Mouse (Mus musculus) heart, postnatal 0 days (tissue): ENCODE data around the gene Gcnt3. TPM values are rescaled to one million over a fixed set of nuclear protein-coding genes. Genes with fewer than 3 reads are reported as not detected.

Experiments used
- ATAC-seq: fragments of 200-750 bp; cut with Nextera tagmentation; 2 replicates; pipeline ENCODE4 v1.8.0; 2017; ENCODE audit warnings: low read depth, moderate number of reproducible peaks, moderate library complexity; ENCODE audit not compliant: insufficient read depth
- DNase-seq: peaks from one replicate; pipeline ENCODE4 v3.0.0-alpha.2; 2016; ENCODE audit warnings: low spot score
- H3K27ac ChIP-seq: fragments of 300-500 bp; sonication (generic); 2 replicates; pipeline ENCODE4 v1.5.1; 2014; ENCODE audit warnings: low read depth, mild to moderate bottlenecking
- H3K27me3 ChIP-seq: fragments of 300-500 bp; sonication (generic); 2 replicates; pipeline ENCODE4 v1.6.1; 2014; ENCODE audit warnings: low read length, mixed read lengths; ENCODE audit not compliant: control insufficient read depth, insufficient read depth
- H3K36me3 ChIP-seq: fragments of 300-500 bp; sonication (generic); replicated peaks from 2 replicates; pipeline ENCODE4 v1.6.1; 2014; ENCODE audit warnings: low read length, mixed read lengths; ENCODE audit not compliant: control insufficient read depth, insufficient read depth
- H3K4me1 ChIP-seq: fragments of 300-500 bp; sonication (generic); 2 replicates; pipeline ENCODE4 v1.6.1; 2014; ENCODE audit warnings: antibody characterized with exemption; ENCODE audit not compliant: control insufficient read depth, insufficient read depth
- H3K4me2 ChIP-seq: fragments of 300-500 bp; sonication (generic); 2 replicates; pipeline ENCODE4 v1.6.1; 2014; ENCODE audit warnings: low read depth, mild to moderate bottlenecking, low read length, moderate library complexity
- H3K4me3 ChIP-seq: fragments of 300-500 bp; sonication (generic); 2 replicates; pipeline ENCODE4 v1.5.1; 2014; ENCODE audit warnings: low read depth, low read length
- H3K9ac ChIP-seq: fragments of 300-500 bp; sonication (generic); replicated peaks from 2 replicates; pipeline ENCODE4 v1.6.1; 2014; ENCODE audit warnings: low read depth, low read length, mixed read lengths
- H3K9me3 ChIP-seq: fragments of 300-500 bp; sonication (generic); replicated peaks from 2 replicates; pipeline ENCODE4 v1.6.1; 2016; ENCODE audit warnings: low read length; ENCODE audit not compliant: control insufficient read depth
- CTCF ChIP-seq: IDR thresholded peaks from 2 replicates; pipeline ENCODE4 v1.5.1; 2016; ENCODE audit warnings: antibody characterized with exemption, control low read depth, low read depth
- EP300 ChIP-seq: IDR thresholded peaks from 2 replicates; pipeline ENCODE4 v1.6.1; 2016; ENCODE audit warnings: antibody characterized with exemption, low read depth
- WGBS: fragments of 180-500 bp; shearing (Covaris S2); extraction: QIAGEN DNeasy Blood & Tissue Kit; methylation state at CpG from one replicate; pipeline ENCODE4 v1.1.7; 2014; 5-methylcytosine and 5-hydroxymethylcytosine counted together
- polyA plus RNA-seq: library from polyadenylated mRNA; unstranded; fragments of >200 nt; fragmentation: Nextera tagmentation; extraction: Ambion mirVana; gene quantifications from 2 replicates; pipeline ENCODE4 v1.2.1, GENCODE M21; 2015
- total RNA-seq: library from RNA; depleted of rRNA; stranded (reverse); fragments of >200 nt; gene quantifications from 2 replicates; pipeline ENCODE4 v1.2.3, GENCODE M21; 2014; ENCODE audit warnings: low replicate concordance; rRNA removed

The Gcnt3 gene
- not detected in 2 replicates for total RNA-seq
- polyA plus RNA-seq, result 0.04 TPM in 1 of 2 replicates, not detected in the other

DNA sequence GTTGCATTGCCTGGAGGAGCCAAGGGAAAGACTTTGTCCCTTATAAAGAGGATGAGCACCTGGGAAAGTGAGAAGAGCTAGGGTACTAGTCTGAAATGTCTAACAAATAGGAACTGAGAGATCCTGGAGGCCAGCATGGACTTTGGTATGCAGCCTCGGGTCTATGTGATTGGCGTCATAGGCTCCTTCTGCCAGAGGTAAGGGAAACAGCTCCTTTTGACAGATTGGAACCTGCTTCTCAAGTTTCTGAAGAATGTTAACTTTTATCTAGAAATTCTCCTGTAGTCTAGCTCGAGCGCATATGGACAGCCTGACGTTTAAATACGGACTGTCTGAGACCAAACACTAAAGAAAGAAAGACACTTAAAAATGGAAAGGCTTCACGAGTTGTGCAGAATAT lies at the start of gene Gcnt3:
TSS of gene Gcnt3 (minus strand) at position 101 of the 400 bp plus-strand sequence.
- H3K27me3 ChIP-seq, result no peaks in the 10 kb centered on the region
- H3K4me3 ChIP-seq, result no peak within 1 kb of the TSS
- TF ChIP-seq CTCF (no peak), EP300 (no peak)
- 75% methylated on average over 7 of the region's 7 CpGs for WGBS
- no peaks in the 10 kb centered on the region for H3K9me3 ChIP-seq
- no peaks in the 10 kb centered on the region for H3K4me1 ChIP-seq
- no peak for ATAC-seq
- no peaks in the 10 kb centered on the region for H3K36me3 ChIP-seq
- H3K4me2 ChIP-seq, result no peak within 1 kb of the TSS
- no peak for DNase-seq
- H3K9ac ChIP-seq, result no peak within 1 kb of the TSS
- no peak within 1 kb of the TSS for H3K27ac ChIP-seq

DNA sequence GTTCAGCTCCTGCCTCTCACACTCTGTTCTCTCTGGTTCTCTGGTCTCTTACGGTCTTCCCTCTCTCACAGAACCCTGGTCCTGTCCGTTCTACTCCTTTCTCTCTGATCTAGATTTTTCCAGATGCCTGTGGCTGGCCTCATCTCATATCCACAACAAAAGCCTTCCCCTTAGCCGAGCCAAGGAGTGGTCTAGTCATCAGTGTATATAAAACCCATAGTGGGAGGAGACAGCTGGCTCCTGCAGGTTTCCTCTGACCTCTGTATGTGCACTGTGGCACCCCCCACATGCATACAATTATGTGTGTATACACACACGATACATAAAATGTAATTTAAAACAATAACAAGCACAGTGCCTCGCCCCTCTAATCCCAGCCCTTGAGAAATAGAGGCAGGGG lies 49.5 kb upstream of the Gcnt3 start:
- no peaks in the 10 kb centered on the region for H3K4me1 ChIP-seq
- 70% methylated on average over 5 of the region's 5 CpGs for WGBS
- TF ChIP-seq CTCF, result no peak
- TF ChIP-seq EP300, result no peak
- H3K4me3 ChIP-seq, result no peak overlapping the region
- no peaks in the 10 kb centered on the region for H3K27me3 ChIP-seq
- H3K36me3 ChIP-seq, result no peaks in the 10 kb centered on the region
- H3K9ac ChIP-seq, result no peak overlapping the region
- no peak for DNase-seq
- no peak overlapping the region for H3K27ac ChIP-seq
- H3K9me3 ChIP-seq, result no peaks in the 10 kb centered on the region
- no peak overlapping the region for H3K4me2 ChIP-seq
- no peak for ATAC-seq

DNA sequence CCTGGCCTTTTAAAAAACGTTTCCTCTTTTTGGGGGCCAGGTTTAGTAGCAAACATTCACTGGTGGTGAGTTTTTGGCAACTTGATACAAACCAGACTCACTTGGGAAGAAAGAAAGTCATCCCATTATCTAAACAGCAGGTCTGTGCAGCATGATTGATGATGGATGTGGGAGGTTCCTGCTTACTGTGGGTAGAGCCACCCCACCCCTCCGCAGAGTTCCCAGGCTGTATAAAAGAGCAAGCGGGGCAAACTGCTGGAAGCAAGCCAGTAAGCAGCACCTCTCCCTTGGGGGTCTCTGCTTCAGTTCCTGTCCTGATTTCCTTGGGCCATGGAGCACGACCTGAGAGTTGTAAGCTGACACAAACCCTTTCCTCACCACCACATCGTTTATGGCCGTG lies 48.2 kb upstream of the Gcnt3 start:
- H3K27me3 ChIP-seq, result no peaks in the 10 kb centered on the region
- 23% methylated on average over 6 of the region's 6 CpGs for WGBS
- H3K4me2 ChIP-seq, result no peak overlapping the region
- no peak for ATAC-seq
- H3K27ac ChIP-seq, result no peak overlapping the region
- H3K9ac ChIP-seq, result no peak overlapping the region
- H3K4me1 ChIP-seq, result no peaks in the 10 kb centered on the region
- H3K9me3 ChIP-seq, result no peaks in the 10 kb centered on the region
- H3K36me3 ChIP-seq, result no peaks in the 10 kb centered on the region
- no peak for DNase-seq
- TF ChIP-seq CTCF (no peak), EP300 (no peak)
- no peak overlapping the region for H3K4me3 ChIP-seq

DNA sequence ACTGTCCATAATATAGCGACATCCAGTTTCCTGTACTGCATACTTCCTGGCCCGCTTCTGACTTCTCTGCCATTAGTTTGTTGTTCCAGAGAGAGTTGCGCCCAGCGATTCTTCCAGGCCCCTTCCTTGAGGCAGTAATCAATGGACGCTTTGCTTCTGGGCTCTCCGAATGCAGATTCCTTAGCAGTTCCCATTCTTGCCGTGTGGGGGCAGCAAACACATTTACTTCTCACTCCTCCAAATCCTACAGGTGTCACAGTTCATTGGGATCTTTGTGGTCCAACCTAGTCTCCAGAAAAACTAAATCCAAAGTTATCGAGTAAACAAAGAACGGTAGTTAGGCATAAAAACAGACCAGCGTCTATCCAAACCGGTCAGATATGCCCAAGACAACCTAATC lies 46.2 kb upstream of the Gcnt3 start:
- DNase-seq (peak; percentile 13), ATAC-seq (no peak)
- Histone ChIP-seq H3K4me1 (no peaks in the 10 kb centered on the region), H3K27me3 (no peaks in the 10 kb centered on the region), H3K4me2 (no peak overlapping the region), H3K27ac (no peak overlapping the region), H3K4me3 (no peak overlapping the region), H3K9ac (no peak overlapping the region), H3K9me3 (no peaks in the 10 kb centered on the region), H3K36me3 (no peaks in the 10 kb centered on the region)
- TF ChIP-seq CTCF (peak; percentile 56), EP300 (no peak)
- 59% methylated on average over 11 of the region's 11 CpGs for WGBS

DNA sequence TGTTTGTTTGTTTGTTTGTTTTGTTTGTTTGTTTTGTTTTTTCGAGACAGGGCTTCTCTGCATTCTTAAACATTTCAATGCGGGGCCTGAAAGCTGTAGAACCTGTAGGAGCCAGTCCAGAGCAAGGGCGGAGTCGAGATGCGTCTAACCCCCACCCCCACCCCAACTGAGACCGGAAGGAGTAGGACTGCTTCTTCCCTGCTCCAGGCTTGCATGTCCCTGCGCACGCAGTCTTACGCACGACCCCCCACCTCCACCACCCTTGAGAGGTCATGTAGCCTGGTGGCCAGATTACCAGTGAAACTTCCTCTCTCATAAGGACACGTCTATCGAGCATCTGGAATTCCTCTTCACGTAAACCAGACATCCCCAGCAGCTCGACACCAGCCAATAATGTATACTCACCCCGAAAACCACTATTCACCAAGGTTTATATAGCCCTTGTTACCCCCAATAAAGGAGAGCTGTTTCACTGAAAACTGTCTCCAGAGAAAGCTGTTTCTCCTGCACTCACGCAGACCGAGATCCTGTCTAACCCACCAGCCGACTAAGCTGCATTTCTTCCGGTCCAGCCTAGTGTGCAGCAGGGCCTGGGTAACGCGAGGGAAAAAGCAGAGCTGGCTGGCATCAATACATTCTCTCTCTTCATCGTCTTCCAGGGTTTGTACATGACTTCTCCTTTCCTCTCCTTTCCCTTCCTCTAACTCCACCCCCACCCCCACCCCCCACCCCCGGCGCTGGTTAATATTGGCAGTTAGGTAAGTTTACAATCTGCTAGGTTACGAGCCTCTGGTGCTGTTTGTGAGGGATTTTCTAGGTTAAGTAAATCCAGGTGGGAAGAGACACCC lies 44.7 kb upstream of the Gcnt3 start:
- DNase-seq (no peak), ATAC-seq (no peak)
- H3K9ac ChIP-seq, result no peak overlapping the region
- no peak overlapping the region for H3K27ac ChIP-seq
- TF ChIP-seq CTCF, result no peak
- no peak for TF ChIP-seq EP300
- H3K9me3 ChIP-seq, result no peaks in the 10 kb centered on the region
- WGBS, result 55% methylated on average over 25 of the region's 25 CpGs
- H3K36me3 ChIP-seq, result no peaks in the 10 kb centered on the region
- no peaks in the 10 kb centered on the region for H3K27me3 ChIP-seq
- no peaks in the 10 kb centered on the region for H3K4me1 ChIP-seq
- no peak overlapping the region for H3K4me3 ChIP-seq
- no peak overlapping the region for H3K4me2 ChIP-seq

DNA sequence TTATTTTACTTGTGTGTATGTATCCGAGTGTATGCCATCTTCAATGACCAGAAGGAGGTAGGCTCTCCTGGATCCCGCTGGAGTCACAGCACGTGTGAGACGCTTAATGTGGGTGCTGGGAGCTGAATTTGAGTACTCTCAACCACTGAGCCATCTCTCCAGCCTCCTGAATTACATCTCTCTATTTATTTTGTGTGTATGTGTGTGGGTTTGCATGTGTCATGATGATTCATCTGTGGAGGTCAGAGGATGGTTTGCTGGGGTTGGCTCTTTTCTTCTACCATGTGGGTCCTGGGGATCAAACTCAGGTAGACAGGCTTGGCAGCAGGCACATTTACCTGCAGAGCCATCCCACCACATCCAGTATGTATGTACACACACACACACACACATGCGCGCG lies 43.9 kb upstream of the Gcnt3 start:
- Histone ChIP-seq H3K9me3 (no peaks in the 10 kb centered on the region), H3K9ac (no peak overlapping the region), H3K27me3 (no peaks in the 10 kb centered on the region), H3K4me2 (no peak overlapping the region), H3K4me1 (no peaks in the 10 kb centered on the region), H3K4me3 (no peak overlapping the region), H3K36me3 (no peaks in the 10 kb centered on the region), H3K27ac (no peak overlapping the region)
- no peak for ATAC-seq
- WGBS, result 87% methylated on average over 7 of the region's 7 CpGs
- TF ChIP-seq EP300, result no peak
- TF ChIP-seq CTCF, result no peak
- no peak for DNase-seq
